Mouse (Mus musculus) lung, embryonic 16.5 days (tissue): ENCODE measurements at regions not wholly inside any gene's neighbourhood (a gene's known extent, or its start where the extent isn't known, plus 50 kb on each side); places are given as distances from the start of the nearest gene placed in this dataset.
"Not testable (repeated sequence)": the region's sequence is repeated elsewhere in the genome, so short reads cannot be mapped to it uniquely, and the experiment has no call there.

Experiments used
- ATAC-seq: fragments of 200-750 bp; cut with Nextera tagmentation; 2 replicates; pipeline ENCODE4 v1.8.0; 2017; ENCODE audit warnings: low read depth, mild to moderate bottlenecking, moderate library complexity
- H3K27ac ChIP-seq: fragments of 300-500 bp; sonication (generic); 2 replicates; pipeline ENCODE4 v1.5.1; 2014; ENCODE audit warnings: mild to moderate bottlenecking, control low read depth, low read length
- H3K27me3 ChIP-seq: fragments of 300-500 bp; sonication (generic); 2 replicates; pipeline ENCODE4 v1.6.1; 2014; ENCODE audit warnings: low read depth, low read length, mixed read lengths; ENCODE audit not compliant: control insufficient read depth, insufficient read depth
- H3K36me3 ChIP-seq: fragments of 300-500 bp; sonication (generic); 2 replicates; pipeline ENCODE4 v1.6.1; 2014; ENCODE audit warnings: low read length; ENCODE audit not compliant: control insufficient read depth, insufficient read depth
- H3K4me1 ChIP-seq: fragments of 300-500 bp; sonication (generic); replicated peaks from 2 replicates; pipeline ENCODE4 v1.6.1; 2014; ENCODE audit warnings: low read length, mixed read lengths; ENCODE audit not compliant: control insufficient read depth, insufficient read depth
- H3K4me2 ChIP-seq: fragments of 300-500 bp; sonication (generic); 2 replicates; pipeline ENCODE4 v1.6.1; 2014; ENCODE audit warnings: low read depth, low read length, control low read depth
- H3K4me3 ChIP-seq: fragments of 300-500 bp; sonication (generic); 2 replicates; pipeline ENCODE4 v1.5.1; 2014; ENCODE audit warnings: mild to moderate bottlenecking, low read length, control low read depth
- H3K9ac ChIP-seq: fragments of 300-500 bp; sonication (generic); 2 replicates; pipeline ENCODE4 v1.6.1; 2014; ENCODE audit warnings: low read length, control low read depth
- H3K9me3 ChIP-seq: fragments of 300-500 bp; sonication (generic); 2 replicates; pipeline ENCODE4 v1.6.1; 2016; ENCODE audit warnings: low read length; ENCODE audit not compliant: control insufficient read depth
- WGBS: fragments of 180-500 bp; shearing (Covaris S2); extraction: QIAGEN DNeasy Blood & Tissue Kit; methylation state at CpG from one replicate; pipeline ENCODE4 v1.1.7; 2014; 5-methylcytosine and 5-hydroxymethylcytosine counted together

DNA sequence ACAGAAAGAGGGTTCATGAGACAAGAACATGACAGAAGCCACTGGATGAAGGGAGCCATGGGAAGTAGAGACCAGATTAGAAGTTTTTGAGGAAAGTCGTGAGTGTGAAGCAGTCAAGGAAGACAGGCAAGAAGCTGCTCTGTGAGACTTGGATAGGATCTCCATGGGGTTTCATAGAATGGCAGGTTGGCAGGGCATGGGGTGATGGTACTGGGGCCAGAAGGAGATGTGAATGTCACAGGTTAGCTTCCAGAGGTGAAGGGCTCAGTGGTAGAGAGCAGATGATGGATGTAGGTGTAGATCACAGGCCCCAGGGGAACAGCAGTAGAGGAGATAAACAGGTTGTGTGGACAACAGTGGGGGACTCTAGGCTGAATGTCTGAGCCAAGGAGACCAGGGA is 123.4 kb downstream of the Dll1 start:
- Histone ChIP-seq H3K4me1 (no peaks in the 10 kb centered on the region), H3K27ac (no peak overlapping the region), H3K4me2 (no peak overlapping the region), H3K4me3 (no peak overlapping the region), H3K27me3 (no peaks in the 10 kb centered on the region), H3K36me3 (no peaks in the 10 kb centered on the region), H3K9ac (no peak overlapping the region), H3K9me3 (no peaks in the 10 kb centered on the region)
- 81% methylated on average over 1 of the region's 1 CpGs for WGBS
- no peak for ATAC-seq

DNA sequence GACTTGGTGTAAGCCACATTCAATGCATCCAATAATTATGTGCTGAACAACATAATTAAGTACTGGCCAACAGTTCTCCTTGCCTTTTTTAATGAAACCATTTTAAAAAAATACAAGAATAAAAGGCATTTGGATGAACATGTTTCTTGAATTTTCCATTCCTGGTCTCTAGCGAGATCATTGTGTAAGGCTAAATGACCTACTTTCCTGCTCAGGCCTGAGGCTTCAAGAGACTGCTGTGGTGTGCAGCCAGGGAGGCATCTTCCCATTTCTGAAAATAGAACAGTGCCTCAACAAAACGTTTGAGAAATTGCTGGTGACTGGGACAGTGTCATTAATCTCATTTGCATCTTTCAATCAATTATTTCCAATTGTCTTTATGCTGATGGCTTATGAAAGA is 124.5 kb downstream of the Dll1 start:
- H3K4me1 ChIP-seq = no peaks in the 10 kb centered on the region
- H3K9ac ChIP-seq = no peak overlapping the region
- no peaks in the 10 kb centered on the region for H3K9me3 ChIP-seq
- no peaks in the 10 kb centered on the region for H3K36me3 ChIP-seq
- H3K27ac ChIP-seq = no peak overlapping the region
- no peaks in the 10 kb centered on the region for H3K27me3 ChIP-seq
- H3K4me2 ChIP-seq = no peak overlapping the region
- WGBS = 53% methylated on average over 2 of the region's 2 CpGs
- no peak for ATAC-seq
- H3K4me3 ChIP-seq = no peak overlapping the region

DNA sequence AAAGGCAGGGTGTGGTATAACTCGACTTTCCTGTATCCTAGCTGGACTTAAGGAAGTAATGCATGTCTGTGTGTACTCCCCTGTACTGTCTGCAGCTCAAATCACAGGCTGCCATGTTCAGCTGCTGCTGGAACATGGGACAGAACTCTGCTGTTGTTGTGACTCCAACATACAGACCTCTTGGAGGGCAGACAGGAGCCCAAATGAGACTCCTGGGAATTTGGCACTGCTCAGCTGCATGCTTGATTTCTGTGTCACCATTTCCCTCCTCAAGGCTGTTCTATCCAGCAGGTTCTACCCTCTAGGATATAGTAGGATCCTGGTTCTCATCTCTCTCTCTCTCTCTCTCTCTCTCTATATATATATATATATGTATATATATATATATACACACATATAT is 125.0 kb downstream of the Dll1 start:
- Histone ChIP-seq H3K9me3 (no peaks in the 10 kb centered on the region), H3K4me3 (no peak overlapping the region), H3K27ac (no peak overlapping the region), H3K27me3 (no peaks in the 10 kb centered on the region), H3K9ac (no peak overlapping the region), H3K4me1 (no peaks in the 10 kb centered on the region), H3K36me3 (no peaks in the 10 kb centered on the region), H3K4me2 (no peak overlapping the region)
- WGBS = 39% methylated on average over 1 of the region's 1 CpGs
- no peak for ATAC-seq

DNA sequence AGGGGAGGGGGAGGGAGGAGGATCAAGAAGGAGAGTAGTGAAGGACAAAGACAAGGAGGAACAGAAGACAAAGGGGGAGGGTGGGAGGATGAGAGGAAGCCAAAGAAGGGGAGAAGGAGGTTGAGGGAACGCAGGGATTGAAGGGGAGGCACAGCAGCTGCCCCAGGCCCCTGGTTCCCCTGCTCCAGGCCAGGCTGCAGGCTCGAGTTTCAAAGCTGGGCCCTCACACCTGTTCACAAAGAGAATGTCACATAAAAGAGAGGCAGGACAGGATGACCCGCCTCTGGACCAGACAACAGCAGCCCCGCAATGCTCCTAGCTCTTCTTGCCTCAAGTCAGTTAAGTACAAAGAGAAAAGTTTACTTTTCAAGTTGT is 128.3 kb downstream of the Dll1 start:
- no peaks in the 10 kb centered on the region for H3K36me3 ChIP-seq
- H3K9me3 ChIP-seq = no peaks in the 10 kb centered on the region
- no peak overlapping the region for H3K4me3 ChIP-seq
- H3K27me3 ChIP-seq = no peaks in the 10 kb centered on the region
- WGBS = 37% methylated on average over 4 of the region's 4 CpGs
- H3K9ac ChIP-seq = no peak overlapping the region
- H3K27ac ChIP-seq = no peak overlapping the region
- ATAC-seq = no peak
- no peak overlapping the region for H3K4me2 ChIP-seq
- H3K4me1 ChIP-seq = no peaks in the 10 kb centered on the region

DNA sequence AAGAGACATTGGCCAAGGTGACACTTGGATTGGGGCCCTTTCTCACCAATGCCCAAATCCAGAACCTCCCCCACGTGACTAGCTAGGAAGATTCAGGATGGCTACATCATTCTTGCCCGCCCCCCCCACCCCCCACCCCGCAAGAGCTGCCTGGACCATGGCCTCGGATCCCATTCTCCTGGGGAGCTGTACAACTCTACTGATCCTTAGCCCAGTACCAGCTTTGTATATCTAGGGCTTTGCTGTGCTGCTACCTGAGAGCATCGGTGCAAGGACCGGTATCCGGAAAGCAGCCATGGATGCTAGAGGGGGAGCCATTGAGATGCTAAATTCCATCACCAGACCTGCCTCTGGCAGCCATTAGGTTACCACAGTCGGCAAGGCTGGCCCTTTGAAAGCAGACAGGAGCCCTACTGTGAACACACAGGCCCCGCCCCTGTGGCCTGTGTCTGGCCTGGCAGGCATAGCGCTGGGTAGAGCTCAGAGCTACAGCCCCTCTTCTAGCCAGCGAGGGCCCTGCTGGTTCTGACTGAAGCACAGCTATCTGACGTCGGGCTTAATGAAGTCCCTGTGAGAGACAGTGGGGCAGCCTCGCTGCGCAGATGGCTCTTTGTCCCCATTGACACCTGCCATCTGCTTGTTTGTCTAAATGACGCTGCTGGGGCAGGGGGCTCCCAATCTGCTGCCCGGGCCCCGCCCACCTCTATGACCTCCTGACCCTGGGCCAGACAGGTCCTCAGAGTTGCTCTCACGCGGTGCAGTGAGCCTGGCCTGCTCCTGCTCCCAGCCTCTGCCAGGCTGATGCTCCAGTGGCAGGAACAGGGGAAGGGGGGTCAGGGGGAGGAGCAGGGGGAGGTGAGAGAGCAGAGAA is 128.9 kb downstream of the Dll1 start:
- Histone ChIP-seq H3K4me2 (no peak overlapping the region), H3K4me1 (no peaks in the 10 kb centered on the region), H3K27me3 (no peaks in the 10 kb centered on the region), H3K9ac (no peak overlapping the region), H3K9me3 (no peaks in the 10 kb centered on the region), H3K4me3 (no peak overlapping the region), H3K27ac (no peak overlapping the region), H3K36me3 (no peaks in the 10 kb centered on the region)
- 7% methylated on average over 20 of the region's 20 CpGs for WGBS
- ATAC-seq = peak; percentile 41; the same call in 1 of the 2 replicates

DNA sequence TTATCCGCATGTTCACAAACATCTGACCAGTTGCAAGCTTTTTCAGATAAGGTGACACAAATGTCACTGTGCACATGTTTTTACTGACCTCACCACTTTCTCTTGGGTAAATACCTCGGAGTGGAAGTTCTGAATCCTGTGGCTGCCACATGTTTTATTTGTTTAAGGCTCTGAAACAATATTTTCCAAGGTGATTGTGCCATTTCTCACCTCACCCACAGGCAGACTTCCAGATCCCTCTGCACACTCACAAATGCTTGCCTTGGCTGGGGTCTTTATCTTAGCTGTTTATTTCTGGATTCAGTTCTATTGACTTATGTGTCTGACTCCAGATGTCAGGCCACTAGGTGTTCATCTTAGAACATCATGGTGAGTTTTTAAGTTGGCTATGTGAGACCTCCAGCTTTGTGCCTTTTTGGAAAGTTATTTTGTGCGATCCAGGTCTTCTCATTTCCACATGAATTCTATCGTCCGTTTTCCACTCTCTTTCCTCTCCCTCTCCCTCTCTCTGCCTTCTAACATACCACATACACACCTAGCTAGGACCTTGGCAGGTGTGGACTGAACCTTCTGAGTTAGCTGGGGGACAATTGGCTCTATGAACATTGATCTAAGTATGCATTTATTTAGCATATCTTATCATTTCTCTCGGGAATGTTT is 133.6 kb downstream of the Dll1 start:
- H3K9ac ChIP-seq = no peak overlapping the region
- H3K4me1 ChIP-seq = no peaks in the 10 kb centered on the region
- no peaks in the 10 kb centered on the region for H3K27me3 ChIP-seq
- no peak overlapping the region for H3K27ac ChIP-seq
- H3K4me3 ChIP-seq = no peak overlapping the region
- ATAC-seq = no peak
- WGBS = 62% methylated on average over 6 of the region's 6 CpGs
- 0 out of 2 replicates have a peak, but pooled peaks cover 2% of the 10 kb centered on the region for H3K9me3 ChIP-seq
- H3K4me2 ChIP-seq = no peak overlapping the region
- H3K36me3 ChIP-seq = no peaks in the 10 kb centered on the region

DNA sequence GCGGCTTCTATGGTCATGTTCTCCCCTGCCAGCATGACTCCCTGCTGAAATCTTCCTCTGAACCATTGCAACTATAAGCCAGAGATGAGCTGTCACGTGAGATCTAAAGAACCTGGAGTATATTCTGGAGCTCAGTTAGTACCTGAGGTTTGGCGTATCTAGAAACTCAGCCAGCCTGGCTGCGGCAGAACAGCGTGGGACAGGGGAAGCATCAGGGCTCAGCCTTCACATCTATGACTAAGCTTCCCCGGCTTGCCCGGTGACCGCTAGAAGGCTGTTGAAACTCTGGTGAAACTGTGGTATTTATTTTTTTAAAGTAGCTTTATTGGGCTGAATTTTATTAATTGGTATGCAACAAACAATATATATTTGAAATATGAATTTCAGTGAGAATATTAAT is 134.3 kb downstream of the Dll1 start:
- Histone ChIP-seq H3K9me3 (0 out of 2 replicates have a peak, but pooled peaks cover 2% of the 10 kb centered on the region), H3K27me3 (no peaks in the 10 kb centered on the region), H3K27ac (no peak overlapping the region), H3K36me3 (no peaks in the 10 kb centered on the region), H3K4me3 (no peak overlapping the region), H3K4me2 (no peak overlapping the region), H3K4me1 (no peaks in the 10 kb centered on the region), H3K9ac (no peak overlapping the region)
- 75% methylated on average over 8 of the region's 8 CpGs for WGBS
- ATAC-seq = no peak

DNA sequence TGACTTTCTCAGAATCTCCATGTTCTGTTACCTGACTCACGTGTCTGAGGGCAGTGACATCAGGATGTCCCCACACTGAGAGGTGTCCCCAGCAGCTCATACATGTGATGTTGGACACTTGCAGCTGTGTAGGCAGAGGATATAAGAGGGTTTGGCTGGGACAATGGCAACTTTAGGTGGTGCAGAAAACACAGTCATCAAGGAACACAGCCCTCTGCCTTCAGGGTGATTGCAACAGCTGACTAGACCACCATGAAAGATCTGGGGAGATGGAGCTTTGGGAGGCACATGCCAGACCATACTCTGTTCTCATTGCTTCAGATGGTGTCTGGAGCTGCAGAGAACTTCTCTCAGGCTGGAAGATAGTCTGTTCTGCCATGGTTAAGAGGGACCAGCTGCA is 135.2 kb downstream of the Dll1 start:
- Histone ChIP-seq H3K9ac (no peak overlapping the region), H3K27ac (no peak overlapping the region), H3K4me1 (no peaks in the 10 kb centered on the region), H3K4me2 (no peak overlapping the region), H3K27me3 (no peaks in the 10 kb centered on the region), H3K9me3 (0 out of 2 replicates have a peak, but pooled peaks cover 2% of the 10 kb centered on the region), H3K36me3 (no peaks in the 10 kb centered on the region), H3K4me3 (no peak overlapping the region)
- no peak for ATAC-seq
- 76% methylated on average over 1 of the region's 1 CpGs for WGBS

DNA sequence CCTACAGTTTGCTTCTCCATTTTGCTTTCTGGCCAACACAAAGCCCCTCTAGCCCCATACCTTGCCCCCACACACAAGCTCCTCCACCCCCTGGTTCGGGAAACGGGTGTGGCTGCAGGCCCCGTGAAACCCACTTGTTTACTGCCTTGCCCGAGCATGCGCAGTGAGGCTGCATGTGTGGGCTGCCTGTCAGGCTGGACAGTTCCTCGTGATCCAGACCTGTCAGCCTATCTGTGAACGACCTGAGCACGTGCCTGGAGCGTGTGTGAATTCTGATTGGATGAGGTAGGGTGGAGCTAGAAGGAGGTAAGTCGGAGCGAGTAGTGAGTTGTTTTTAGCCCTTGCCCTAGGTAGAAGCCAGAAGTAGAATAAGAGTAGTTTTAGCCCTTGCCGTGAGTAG is 136.0 kb downstream of the Dll1 start:
- not testable (repeated sequence) for H3K9me3 ChIP-seq, H3K4me3 ChIP-seq, H3K9ac ChIP-seq, H3K27ac ChIP-seq, ATAC-seq, H3K4me1 ChIP-seq, H3K36me3 ChIP-seq, H3K4me2 ChIP-seq, H3K27me3 ChIP-seq
- 64% methylated on average over 12 of the region's 12 CpGs for WGBS
